Mouse (Mus musculus) heart, embryonic 15.5 days (tissue): ENCODE measurements around the gene Cdkal1. TPM values are rescaled to one million over a fixed set of nuclear protein-coding genes. Genes with fewer than 3 reads are reported as not detected.

ENCODE experiments used
- ATAC-seq: fragments of 200-750 bp; cut with Nextera tagmentation; replicated peaks from 2 replicates; pipeline ENCODE4 v1.8.0; 2017; ENCODE audit warnings: low read depth, moderate TSS enrichment; ENCODE audit not compliant: insufficient number of reproducible peaks, insufficient read depth, low FRiP score
- H3K27ac ChIP-seq: fragments of 300-500 bp; sonication (generic); 2 replicates; pipeline ENCODE4 v1.5.1; 2015; ENCODE audit warnings: mild to moderate bottlenecking, inconsistent platforms
- H3K27me3 ChIP-seq: fragments of 300-500 bp; sonication (generic); 2 replicates; pipeline ENCODE4 v1.6.1; 2015; ENCODE audit warnings: inconsistent platforms
- H3K36me3 ChIP-seq: fragments of 300-500 bp; sonication (generic); 2 replicates; pipeline ENCODE4 v1.6.1; 2015; ENCODE audit warnings: mild to moderate bottlenecking, inconsistent platforms
- H3K4me1 ChIP-seq: fragments of 300-500 bp; sonication (generic); replicated peaks from 2 replicates; pipeline ENCODE4 v1.6.1; 2015; ENCODE audit warnings: inconsistent platforms
- H3K4me2 ChIP-seq: fragments of 300-500 bp; sonication (generic); 2 replicates; pipeline ENCODE4 v1.6.1; 2015; ENCODE audit warnings: inconsistent platforms, mild to moderate bottlenecking, moderate library complexity
- H3K4me3 ChIP-seq: fragments of 300-500 bp; sonication (generic); 2 replicates; pipeline ENCODE4 v1.5.1; 2015; ENCODE audit warnings: mild to moderate bottlenecking, inconsistent platforms
- H3K9ac ChIP-seq: fragments of 300-500 bp; sonication (generic); 2 replicates; pipeline ENCODE4 v1.6.1; 2015; ENCODE audit warnings: mild to moderate bottlenecking, inconsistent platforms
- H3K9me3 ChIP-seq: fragments of 300-500 bp; sonication (generic); replicated peaks from 2 replicates; pipeline ENCODE4 v1.6.1; 2016; ENCODE audit warnings: inconsistent platforms
- WGBS: fragments of 180-500 bp; shearing (Covaris S2); methylation state at CpG from one replicate; pipeline ENCODE4 v1.1.7; 2015; ENCODE audit warnings: mixed read lengths; 5-methylcytosine and 5-hydroxymethylcytosine counted together
- polyA plus RNA-seq: library from polyadenylated mRNA; unstranded; fragments of >200 nt; fragmentation: Nextera tagmentation; extraction: Ambion mirVana; gene quantifications from 2 replicates; pipeline ENCODE4 v1.2.1, GENCODE M21; 2015

The Cdkal1 gene
- polyA plus RNA-seq, 1 experiment from 2014 or later: 24.4 TPM

DNA sequence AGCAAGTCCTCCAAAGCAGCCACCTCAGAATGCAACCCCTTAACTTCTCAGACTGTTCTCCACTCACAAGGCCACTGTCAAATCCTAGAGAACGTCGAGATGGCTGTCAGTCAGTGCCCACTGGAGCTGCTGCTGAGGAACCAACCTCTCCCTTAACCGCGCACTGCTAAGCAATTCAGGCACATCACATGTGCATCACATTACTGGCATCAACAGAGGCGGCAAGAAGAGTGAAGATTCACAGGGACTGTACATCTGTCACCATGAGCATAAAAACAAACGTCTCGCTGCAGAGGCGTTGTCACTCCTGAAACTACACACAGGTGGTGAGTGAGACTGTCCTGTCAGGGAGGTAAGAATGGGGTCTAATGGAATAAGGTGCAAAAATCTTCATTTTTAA is 21.7 kb downstream of the Cdkal1 start:
- H3K4me1 ChIP-seq: peaks cover 13% of the 10 kb centered on the region
- WGBS: 54% methylated on average over 8 of the region's 8 CpGs
- H3K4me3 ChIP-seq: no peak overlapping the region
- no peak overlapping the region for H3K9ac ChIP-seq
- H3K4me2 ChIP-seq: no peak overlapping the region
- H3K27me3 ChIP-seq: no peaks in the 10 kb centered on the region
- H3K9me3 ChIP-seq: no peaks in the 10 kb centered on the region
- H3K27ac ChIP-seq: no peak overlapping the region
- ATAC-seq: no peak
- no peaks in the 10 kb centered on the region for H3K36me3 ChIP-seq

DNA sequence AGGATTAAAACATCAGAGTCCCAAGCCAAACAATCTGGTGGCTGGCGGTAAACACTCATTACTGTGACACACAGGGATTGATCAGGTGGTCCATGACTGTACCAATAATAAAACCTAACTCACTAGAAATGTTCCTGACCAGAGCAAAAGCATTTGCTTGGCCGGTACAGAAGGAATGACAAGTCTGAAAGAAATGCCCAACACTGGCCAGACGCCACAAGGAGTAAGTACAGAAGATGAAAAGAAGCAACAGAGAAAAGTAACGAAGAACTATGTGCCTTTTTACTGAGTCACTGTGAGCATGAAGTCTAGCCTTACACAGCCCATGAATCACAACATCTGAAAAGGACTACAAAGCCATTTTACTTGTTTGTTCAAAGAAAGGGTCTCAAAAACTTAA is 24.3 kb downstream of the Cdkal1 start:
- Histone ChIP-seq H3K4me2 (no peak overlapping the region), H3K36me3 (no peaks in the 10 kb centered on the region), H3K27ac (no peak overlapping the region), H3K4me1 (peaks cover 13% of the 10 kb centered on the region), H3K27me3 (no peaks in the 10 kb centered on the region), H3K9me3 (no peaks in the 10 kb centered on the region), H3K9ac (no peak overlapping the region), H3K4me3 (no peak overlapping the region)
- WGBS: 80% methylated on average over 4 of the region's 4 CpGs
- no peak for ATAC-seq

DNA sequence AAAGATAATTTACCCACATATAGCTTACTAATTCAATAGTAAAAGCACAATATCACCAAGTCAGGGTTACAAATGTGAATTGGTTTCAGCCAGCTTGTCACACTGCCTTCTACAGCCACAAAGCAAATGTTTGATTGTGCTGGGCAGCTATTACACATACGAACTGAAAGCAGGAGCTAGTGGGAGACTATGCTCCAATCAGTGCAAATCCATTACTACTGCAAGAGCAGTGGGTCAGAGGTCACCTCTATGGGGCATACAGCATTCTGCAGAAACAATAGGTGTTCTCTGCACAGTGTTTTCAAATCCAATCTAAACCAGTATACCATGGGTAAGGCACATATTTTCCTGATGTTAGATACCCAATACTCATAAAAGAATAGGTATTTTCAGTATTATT is 27.4 kb downstream of the Cdkal1 start:
- no peak overlapping the region for H3K4me2 ChIP-seq
- WGBS: 68% methylated on average over 1 of the region's 1 CpGs
- H3K4me1 ChIP-seq: peaks cover 3% of the 10 kb centered on the region; the same call in 1 of the 2 replicates
- H3K9ac ChIP-seq: no peak overlapping the region
- H3K9me3 ChIP-seq: no peaks in the 10 kb centered on the region
- H3K27ac ChIP-seq: no peak overlapping the region
- no peak overlapping the region for H3K4me3 ChIP-seq
- no peak for ATAC-seq
- no peaks in the 10 kb centered on the region for H3K27me3 ChIP-seq
- no peaks in the 10 kb centered on the region for H3K36me3 ChIP-seq

DNA sequence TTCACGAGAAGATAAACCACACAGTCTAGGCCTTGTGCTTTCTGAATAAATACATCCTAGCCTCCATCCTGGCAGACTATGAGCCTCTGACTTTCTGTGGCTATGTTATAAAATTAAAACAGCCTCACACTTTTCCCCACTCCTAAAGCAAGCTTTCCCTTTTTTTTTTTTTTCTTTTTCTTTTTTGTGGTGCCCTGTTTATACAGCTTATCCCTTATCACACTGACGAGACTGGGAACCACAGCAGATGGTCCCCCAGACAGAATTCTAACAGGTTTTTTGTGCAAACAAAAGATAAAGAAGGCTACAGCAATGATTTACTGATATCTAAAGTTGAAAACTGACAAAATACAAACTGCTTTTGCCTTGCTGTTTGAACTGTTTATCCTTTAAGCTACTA is 29.0 kb downstream of the Cdkal1 start:
- Histone ChIP-seq H3K9ac (no peak overlapping the region), H3K36me3 (no peaks in the 10 kb centered on the region), H3K4me2 (no peak overlapping the region), H3K9me3 (no peaks in the 10 kb centered on the region), H3K4me3 (no peak overlapping the region), H3K4me1 (peaks cover 3% of the 10 kb centered on the region; the same call in 1 of the 2 replicates), H3K27ac (no peak overlapping the region), H3K27me3 (no peaks in the 10 kb centered on the region)
- no peak for ATAC-seq
- WGBS: 49% methylated on average over 2 of the region's 2 CpGs

DNA sequence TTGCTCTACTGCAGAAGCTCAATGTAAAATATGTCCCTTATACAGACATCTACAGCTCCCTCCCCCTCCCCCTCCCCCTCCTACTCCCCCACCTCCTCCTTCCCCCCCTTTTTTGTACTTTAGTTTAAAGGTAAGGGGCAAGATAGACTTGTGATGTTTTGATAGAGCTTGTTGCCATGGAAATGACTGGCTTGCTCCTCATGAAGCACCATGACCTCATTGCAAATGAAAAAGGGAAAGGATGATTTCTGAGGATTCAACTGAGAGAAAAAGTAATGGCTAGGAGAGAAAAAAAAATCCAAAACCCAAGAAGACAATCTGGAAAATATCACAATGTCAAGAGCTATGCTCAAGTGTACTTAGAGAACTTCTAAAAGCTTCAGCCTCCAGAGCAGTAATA is 29.4 kb downstream of the Cdkal1 start:
- no peak overlapping the region for H3K9ac ChIP-seq
- peaks cover 3% of the 10 kb centered on the region; the same call in 1 of the 2 replicates for H3K4me1 ChIP-seq
- H3K36me3 ChIP-seq: no peaks in the 10 kb centered on the region
- H3K4me3 ChIP-seq: no peak overlapping the region
- H3K4me2 ChIP-seq: no peak overlapping the region
- no peaks in the 10 kb centered on the region for H3K9me3 ChIP-seq
- no peak for ATAC-seq
- no peak overlapping the region for H3K27ac ChIP-seq
- H3K27me3 ChIP-seq: no peaks in the 10 kb centered on the region

DNA sequence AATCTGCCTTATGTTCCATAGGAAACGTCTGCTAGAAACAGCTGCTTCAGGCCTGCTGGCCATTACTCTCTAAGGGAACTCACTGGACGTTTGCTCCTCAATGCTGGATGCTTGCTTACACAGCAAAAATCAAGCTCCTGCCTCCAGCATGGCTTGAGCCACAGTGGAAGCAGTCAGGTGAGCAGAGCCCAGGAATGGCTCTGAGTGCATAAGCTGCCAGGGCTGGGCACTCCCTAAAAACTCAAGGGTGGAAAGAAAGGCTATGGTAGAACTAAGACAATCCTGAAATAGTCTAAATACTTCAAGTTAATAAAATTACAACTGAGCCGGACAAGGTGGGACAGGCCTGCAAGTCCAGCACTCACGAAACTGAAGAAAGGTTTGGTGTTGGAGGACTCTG is 30.7 kb downstream of the Cdkal1 start:
- 72% methylated on average over 4 of the region's 4 CpGs for WGBS
- no peak for ATAC-seq

DNA sequence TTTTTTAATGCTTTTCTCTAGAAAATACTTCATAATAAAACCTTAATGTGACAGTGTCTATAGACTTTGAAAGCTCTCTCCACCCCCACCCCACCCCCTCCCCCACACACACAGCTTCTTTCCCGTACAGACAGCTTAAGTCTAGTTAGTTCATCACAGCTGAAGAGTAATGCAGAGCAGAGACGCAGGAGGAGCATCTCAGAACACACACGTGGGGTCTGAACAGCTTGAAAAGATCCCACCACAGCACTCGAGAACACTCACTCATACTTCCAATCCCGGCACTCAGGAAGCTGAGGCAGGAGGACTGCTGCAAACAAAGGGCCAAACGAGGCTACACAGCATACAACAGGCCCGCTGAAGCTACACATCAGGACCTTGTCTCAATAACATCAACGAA is 31.1 kb downstream of the Cdkal1 start:
- Histone ChIP-seq H3K4me3 (no peak overlapping the region), H3K4me2 (no peak overlapping the region), H3K4me1 (peaks cover 3% of the 10 kb centered on the region; the same call in 1 of the 2 replicates), H3K27ac (no peak overlapping the region), H3K9me3 (no peaks in the 10 kb centered on the region), H3K27me3 (no peaks in the 10 kb centered on the region), H3K36me3 (no peaks in the 10 kb centered on the region), H3K9ac (no peak overlapping the region)
- ATAC-seq: no peak; the same call in 1 of the 2 replicates
- 73% methylated on average over 8 of the region's 8 CpGs for WGBS

More for the DNA sequence above, 30.7 kb downstream of the Cdkal1 start:
- Histone ChIP-seq H3K9me3 (no peaks in the 10 kb centered on the region), H3K4me1 (peaks cover 3% of the 10 kb centered on the region; the same call in 1 of the 2 replicates), H3K36me3 (no peaks in the 10 kb centered on the region), H3K27ac (no peak overlapping the region), H3K4me2 (no peak overlapping the region), H3K9ac (no peak overlapping the region), H3K4me3 (no peak overlapping the region), H3K27me3 (no peaks in the 10 kb centered on the region)

DNA sequence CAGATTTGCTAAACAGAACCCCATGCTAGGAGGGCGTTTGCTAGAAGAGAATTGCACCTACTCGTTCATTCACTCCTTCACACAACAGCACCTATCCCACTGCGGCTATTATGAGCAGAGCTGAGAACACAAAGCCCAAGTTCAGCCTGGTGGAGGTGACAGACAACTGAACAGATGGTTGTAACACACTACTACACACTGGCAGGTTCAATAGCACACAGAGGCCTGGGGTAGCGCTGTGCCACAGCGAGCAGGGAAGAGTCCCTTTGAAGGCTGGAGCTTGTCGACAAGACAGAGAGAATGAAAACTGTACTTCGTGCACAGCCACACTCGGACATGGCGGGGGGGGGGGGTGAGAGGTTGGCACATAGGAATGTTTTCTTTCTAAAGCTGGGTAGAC is 31.6 kb downstream of the Cdkal1 start:
- Histone ChIP-seq H3K27me3 (no peaks in the 10 kb centered on the region), H3K9me3 (no peaks in the 10 kb centered on the region), H3K4me1 (peaks cover 3% of the 10 kb centered on the region; the same call in 1 of the 2 replicates), H3K36me3 (no peaks in the 10 kb centered on the region), H3K4me3 (no peak overlapping the region), H3K9ac (no peak overlapping the region), H3K27ac (no peak overlapping the region), H3K4me2 (no peak overlapping the region)
- peak; percentile 76; the same call in 1 of the 2 replicates for ATAC-seq
- WGBS: 53% methylated on average over 9 of the region's 9 CpGs

DNA sequence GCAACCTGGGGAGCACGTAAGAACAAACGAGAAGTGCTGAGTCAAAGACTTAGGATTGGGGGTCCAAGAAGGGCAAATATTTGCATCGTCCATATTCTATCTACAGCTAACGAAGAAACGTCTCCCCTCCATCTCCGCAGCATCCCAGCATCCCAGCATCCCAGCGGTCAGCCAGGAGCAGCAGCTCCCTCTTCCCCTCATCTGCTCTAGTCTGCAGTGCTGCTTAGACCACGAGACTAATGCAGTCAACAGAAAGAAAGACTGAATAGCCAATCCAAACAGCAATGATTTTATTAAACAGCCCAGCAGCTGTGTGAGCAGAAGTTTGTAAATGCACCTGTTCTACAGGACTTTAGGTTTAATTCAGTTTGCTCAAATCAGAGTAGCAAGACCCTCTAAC is 32.0 kb downstream of the Cdkal1 start:
- 87% methylated on average over 8 of the region's 8 CpGs for WGBS
- Histone ChIP-seq H3K9me3 (no peaks in the 10 kb centered on the region), H3K4me1 (peaks cover 3% of the 10 kb centered on the region; the same call in 1 of the 2 replicates), H3K36me3 (no peaks in the 10 kb centered on the region), H3K27ac (no peak overlapping the region), H3K4me2 (no peak overlapping the region), H3K27me3 (no peaks in the 10 kb centered on the region), H3K4me3 (no peak overlapping the region), H3K9ac (no peak overlapping the region)
- ATAC-seq: no peak

DNA sequence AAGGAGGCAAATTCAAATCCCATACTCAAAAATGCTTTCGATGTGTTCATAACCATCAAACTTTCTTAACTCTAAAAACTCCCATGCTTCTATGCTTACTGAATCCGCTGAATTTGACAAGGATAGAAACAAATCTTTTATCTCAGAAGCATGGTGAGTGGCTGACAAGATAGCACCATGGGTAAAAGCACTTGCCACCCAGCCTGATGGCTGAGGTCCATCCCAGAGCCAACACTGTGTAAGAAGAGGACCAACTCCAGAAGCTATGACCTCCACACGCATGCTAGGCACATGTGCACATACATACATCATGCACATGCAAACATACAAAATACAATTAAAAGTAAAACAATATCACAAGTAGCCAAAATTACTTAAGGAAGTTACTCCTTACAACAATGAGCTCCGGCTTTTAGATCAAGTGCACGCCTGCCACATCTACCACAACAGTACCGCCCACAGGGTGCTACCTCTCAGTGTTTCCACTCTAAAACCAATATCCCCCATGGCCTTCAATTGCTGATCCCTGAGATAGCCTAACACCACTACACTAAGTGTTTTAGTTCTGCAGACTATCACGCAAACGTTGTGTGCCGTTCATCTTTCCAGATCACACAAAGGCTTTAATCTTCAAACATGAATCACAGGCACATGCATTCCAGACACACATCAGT is 35.4 kb downstream of the Cdkal1 start:
- 84% methylated on average over 9 of the region's 9 CpGs for WGBS
- Histone ChIP-seq H3K36me3 (no peaks in the 10 kb centered on the region), H3K9ac (no peak overlapping the region), H3K27ac (no peak overlapping the region), H3K27me3 (no peaks in the 10 kb centered on the region), H3K9me3 (no peaks in the 10 kb centered on the region), H3K4me2 (no peak overlapping the region), H3K4me1 (peaks cover 5% of the 10 kb centered on the region; the same call in 1 of the 2 replicates), H3K4me3 (no peak overlapping the region)
- no peak for ATAC-seq

DNA sequence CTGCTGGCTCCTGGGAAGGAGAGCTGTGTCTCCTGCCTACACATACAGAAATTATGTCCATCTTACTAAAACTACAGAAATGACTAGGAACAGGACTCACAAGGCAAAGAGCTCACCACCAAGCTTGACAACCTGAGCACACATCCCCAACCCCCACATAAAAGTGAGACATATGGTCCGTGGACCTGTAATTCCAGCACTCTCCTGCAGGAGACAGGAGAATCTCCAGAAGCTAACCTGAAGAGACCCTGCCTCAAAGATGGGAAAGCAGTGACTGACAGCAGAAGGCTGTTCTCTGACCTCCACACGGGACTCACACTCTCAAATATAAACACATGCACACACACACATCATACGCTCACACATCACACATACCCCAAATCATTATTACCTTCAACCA is 36.3 kb downstream of the Cdkal1 start:
- Histone ChIP-seq H3K4me1 (0 out of 2 replicates have a peak, but pooled peaks cover 3% of the 10 kb centered on the region), H3K4me2 (no peak overlapping the region), H3K4me3 (no peak overlapping the region), H3K9me3 (no peaks in the 10 kb centered on the region), H3K27ac (no peak overlapping the region), H3K27me3 (no peaks in the 10 kb centered on the region), H3K36me3 (no peaks in the 10 kb centered on the region), H3K9ac (no peak overlapping the region)
- no peak for ATAC-seq
- 87% methylated on average over 3 of the region's 3 CpGs for WGBS

DNA sequence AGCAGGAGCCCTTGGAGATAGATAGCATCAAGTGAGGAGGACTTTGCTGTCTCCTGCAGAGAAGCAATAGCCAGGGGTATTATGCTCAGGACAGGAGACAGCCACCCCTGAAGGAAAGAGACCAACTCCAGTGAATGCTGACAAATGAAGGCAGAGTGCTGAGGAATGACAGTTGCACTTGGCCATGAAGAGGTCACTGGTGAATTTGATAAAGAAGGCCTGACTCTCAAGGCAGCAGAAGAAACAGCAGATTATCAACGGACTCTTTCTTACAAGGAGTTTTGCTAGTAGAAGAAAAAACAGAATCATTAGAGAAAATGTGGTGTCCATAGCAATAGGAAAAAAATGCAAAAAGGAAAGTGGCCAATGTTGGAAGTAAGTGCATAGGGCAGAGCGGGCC is 37.2 kb downstream of the Cdkal1 start:
- Histone ChIP-seq H3K4me1 (0 out of 2 replicates have a peak, but pooled peaks cover 3% of the 10 kb centered on the region), H3K36me3 (no peaks in the 10 kb centered on the region), H3K4me3 (no peak overlapping the region), H3K9ac (no peak overlapping the region), H3K27ac (no peak overlapping the region), H3K9me3 (no peaks in the 10 kb centered on the region), H3K27me3 (no peaks in the 10 kb centered on the region), H3K4me2 (no peak overlapping the region)
- no peak for ATAC-seq
- 59% methylated on average over 2 of the region's 2 CpGs for WGBS
